10 mouse cellular contexts compared by ENCODE assay signal in the genomic region with DNA sequence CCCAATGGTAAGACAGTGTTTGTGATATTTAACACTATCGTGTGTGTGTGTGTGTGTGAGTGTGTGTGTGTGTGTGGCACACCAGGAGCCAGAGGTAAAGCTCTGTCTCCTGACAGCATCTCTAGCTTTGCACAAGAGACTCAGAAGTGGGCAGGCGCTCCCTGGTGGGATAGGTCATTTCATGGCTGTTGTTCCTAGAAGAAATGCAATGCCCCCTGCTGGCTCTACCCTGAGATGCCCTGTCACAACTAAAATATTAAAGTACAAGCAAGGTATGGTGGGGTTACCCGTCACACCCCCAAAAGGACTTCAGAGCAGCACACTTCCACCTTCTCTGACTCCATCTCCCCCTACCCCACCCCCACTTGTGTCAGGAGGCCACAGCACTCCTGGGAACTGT.
A peak's percentile ranks its signal among the peaks of the same experiment; 100 is the strongest.
DNase-seq lines count a peak whose midpoint lies in the region; ATAC-seq lines count a peak whose summit lies in the region.
"Had no signal": no experiment of that assay in that cellular context is flagged by ENCODE, and none has a peak within 500 bp of the region (broad histone marks: within the 10 kb centered on the region; RNA-seq: fewer than 3 reads in every experiment).

No protein-coding gene starts in this region.

- no peaks in the 10 kb centered on the region for H3K4me1 ChIP-seq in limb, embryonic 15.5 days
- no peaks in the 10 kb centered on the region for H3K4me1 ChIP-seq in limb, embryonic 10.5 days
- H3K4me1 ChIP-seq: embryonic facial prominence, embryonic 15.5 days; heart, embryonic 13.5 days; limb, embryonic 12.5 days had no signal

- H3K9me3 ChIP-seq in limb, embryonic 15.5 days, result no peaks in the 10 kb centered on the region
- no peaks in the 10 kb centered on the region for H3K9me3 ChIP-seq in limb, embryonic 10.5 days (replicated peaks)
- H3K9me3 ChIP-seq: embryonic facial prominence, embryonic 15.5 days had no signal

- intact Hi-C loops in left cerebral cortex, postnatal 4 days (cut with DNase I), result no loop called here
- intact Hi-C loops in left cerebral cortex, postnatal 14 days (cut with DNase I), result no loop called here

- no peak overlapping the region for H3K4me2 ChIP-seq in limb, embryonic 15.5 days
- H3K4me2 ChIP-seq: embryonic facial prominence, embryonic 15.5 days; heart, embryonic 13.5 days; limb, embryonic 12.5 days had no signal

- no peaks in the 10 kb centered on the region for H3K36me3 ChIP-seq in limb, embryonic 15.5 days
- H3K36me3 ChIP-seq in limb, embryonic 10.5 days, result no peaks in the 10 kb centered on the region
- H3K36me3 ChIP-seq: embryonic facial prominence, embryonic 15.5 days; heart, embryonic 13.5 days; limb, embryonic 12.5 days had no signal

- no peaks in the 10 kb centered on the region for H3K27me3 ChIP-seq in limb, embryonic 15.5 days
- H3K27me3 ChIP-seq in limb, embryonic 10.5 days (ENCODE audit: low read depth, poor library complexity, severe bottlenecking), result no peaks in the 10 kb centered on the region
- H3K27me3 ChIP-seq: embryonic facial prominence, embryonic 15.5 days; heart, embryonic 13.5 days; limb, embryonic 12.5 days had no signal

- no peak overlapping the region for H3K9ac ChIP-seq in limb, embryonic 15.5 days
- H3K9ac ChIP-seq: embryonic facial prominence, embryonic 15.5 days; heart, embryonic 13.5 days; limb, embryonic 12.5 days had no signal

- ATAC-seq in limb, embryonic 15.5 days (ENCODE audit: insufficient number of reproducible peaks, low FRiP score, low TSS enrichment, low read depth), result no peak
- peak; percentile 47; the same call in 1 of the 2 replicates for ATAC-seq in megakaryocyte, adult 5-6 weeks (ENCODE audit: poor library complexity, severe bottlenecking)

- no peak for DNase-seq in limb, embryonic 10.5 days (ENCODE audit: low spot score)
- peak; percentile 74 for DNase-seq in T-cell, adult 2 months (ENCODE audit: low spot score)
- peak; percentile 71 for DNase-seq in thymus, postnatal 25 days
- no peak for DNase-seq in left cerebral cortex, postnatal 4 days
- no peak for DNase-seq in left cerebral cortex, postnatal 14 days (ENCODE audit: low spot score in 2 of 2)

- no peak overlapping the region for H3K4me3 ChIP-seq in limb, embryonic 15.5 days
- H3K4me3 ChIP-seq in limb, embryonic 10.5 days, result no peak overlapping the region
- H3K4me3 ChIP-seq: embryonic facial prominence, embryonic 15.5 days; heart, embryonic 13.5 days; limb, embryonic 12.5 days had no signal

- whole genome bisulfite sequencing in limb, embryonic 15.5 days, result 88% methylated on average over 3 of the region's 3 CpGs
- 90% methylated on average over 3 of the region's 3 CpGs for WGBS in limb, embryonic 10.5 days

- H3K27ac ChIP-seq in limb, embryonic 15.5 days, result peak overlapping the region; percentile 23; the same call in 1 of the 2 replicates
- no peak overlapping the region for H3K27ac ChIP-seq in limb, embryonic 10.5 days
- H3K27ac ChIP-seq: embryonic facial prominence, embryonic 15.5 days; heart, embryonic 13.5 days; limb, embryonic 12.5 days had no signal

Comparison
In these comparisons a context has a peak if more than half of its experiments do, and no peak if none do; other contexts are left out.
1. DNase-seq: peak in T-cell, adult 2 months (single experiment) and thymus, postnatal 25 days (single experiment); none in limb, embryonic 10.5 days (single experiment), left cerebral cortex, postnatal 4 days (single experiment) and left cerebral cortex, postnatal 14 days (0 of 2).